Mouse (Mus musculus) limb, embryonic 11.5 days (tissue): Measurements from ENCODE around the gene Tef. TPM values are rescaled to one million over a fixed set of nuclear protein-coding genes. Genes with fewer than 3 reads are reported as not detected.

Experiments
- ATAC-seq: fragments of 200-750 bp; cut with Nextera tagmentation; 2 replicates; pipeline ENCODE4 v1.8.0; 2017; ENCODE audit warnings: low read depth; ENCODE audit not compliant: insufficient number of reproducible peaks, low FRiP score, low TSS enrichment
- DNase-seq: peaks from one replicate; pipeline ENCODE4 v3.0.0-alpha.2; 2015; ENCODE audit warnings: low spot score
- H3K27ac ChIP-seq: fragments of 300-500 bp; sonication (generic); replicated peaks from 2 replicates; pipeline ENCODE4 v1.5.1; 2014; ENCODE audit warnings: low read depth, mild to moderate bottlenecking, low read length
- H3K27me3 ChIP-seq: fragments of 300-500 bp; sonication (generic); 2 replicates; pipeline ENCODE4 v1.6.1; 2014; ENCODE audit warnings: mild to moderate bottlenecking, low read length, mixed read lengths; ENCODE audit not compliant: control insufficient read depth, insufficient read depth
- H3K36me3 ChIP-seq: fragments of 300-500 bp; sonication (generic); 2 replicates; pipeline ENCODE4 v1.6.1; 2014; ENCODE audit warnings: mild to moderate bottlenecking, low read length, moderate library complexity, mixed read lengths; ENCODE audit not compliant: control insufficient read depth, insufficient read depth
- H3K4me1 ChIP-seq: fragments of 300-500 bp; sonication (generic); 2 replicates; pipeline ENCODE4 v1.6.1; 2014; ENCODE audit warnings: low read length, mixed read lengths; ENCODE audit not compliant: control insufficient read depth, insufficient read depth
- H3K4me2 ChIP-seq: fragments of 300-500 bp; sonication (generic); 2 replicates; pipeline ENCODE4 v1.6.1; 2014; ENCODE audit warnings: low read depth, mild to moderate bottlenecking, moderate library complexity; ENCODE audit not compliant: severe bottlenecking
- H3K4me3 ChIP-seq: fragments of 300-500 bp; sonication (generic); 2 replicates; pipeline ENCODE4 v1.5.1; 2014; ENCODE audit warnings: low read depth, low read length
- H3K9ac ChIP-seq: fragments of 300-500 bp; sonication (generic); 2 replicates; pipeline ENCODE4 v1.6.1; 2014; ENCODE audit warnings: mild to moderate bottlenecking, low read length
- H3K9me3 ChIP-seq: fragments of 300-500 bp; sonication (generic); 2 replicates; pipeline ENCODE4 v1.6.1; 2016; ENCODE audit warnings: low read length; ENCODE audit not compliant: control insufficient read depth
- WGBS: fragments of 180-500 bp; shearing (Covaris S2); extraction: QIAGEN DNeasy Blood & Tissue Kit; methylation state at CpG from one replicate; pipeline ENCODE4 v1.1.7; 2014; 5-methylcytosine and 5-hydroxymethylcytosine counted together
- polyA plus RNA-seq: library from polyadenylated mRNA; unstranded; fragments of >200 nt; fragmentation: Nextera tagmentation; extraction: Ambion mirVana; gene quantifications from 2 replicates; pipeline ENCODE4 v1.2.1, GENCODE M21; 2014

Gene Tef
- polyA plus RNA-seq, 1 experiment from 2014 or later = 14.6 TPM

GRCm38 (mm10) chr15:81852411-81853000, 50.3 kb downstream of the Tef start:
- DNase-seq = no peak
- H3K27me3 ChIP-seq = no peaks in the 10 kb centered on the region
- no peak for ATAC-seq
- no peaks in the 10 kb centered on the region for H3K4me1 ChIP-seq
- WGBS = 94% methylated on average over 9 of the region's 9 CpGs
- no peaks in the 10 kb centered on the region for H3K9me3 ChIP-seq
- H3K4me3 ChIP-seq = no peak overlapping the region
- peaks cover 17% of the 10 kb centered on the region; the same call in 1 of the 2 replicates for H3K36me3 ChIP-seq
- no peak overlapping the region for H3K9ac ChIP-seq
- no peak overlapping the region for H3K4me2 ChIP-seq
- no peak overlapping the region for H3K27ac ChIP-seq

- no peaks in the 10 kb centered on the region for H3K27me3 ChIP-seq
- no peak overlapping the region for H3K9ac ChIP-seq
- no peak overlapping the region for H3K4me2 ChIP-seq
- DNase-seq = no peak
- WGBS = 91% methylated on average over 7 of the region's 7 CpGs
- no peak for ATAC-seq
- H3K4me3 ChIP-seq = no peak overlapping the region
- H3K36me3 ChIP-seq = peaks cover 14% of the 10 kb centered on the region; the same call in 1 of the 2 replicates
- no peaks in the 10 kb centered on the region for H3K9me3 ChIP-seq
- no peak overlapping the region for H3K27ac ChIP-seq
- H3K4me1 ChIP-seq = no peaks in the 10 kb centered on the region
These were observed 50.9 kb downstream of the Tef start for GRCm38 (mm10) chr15:81853081-81853480.

DNA sequence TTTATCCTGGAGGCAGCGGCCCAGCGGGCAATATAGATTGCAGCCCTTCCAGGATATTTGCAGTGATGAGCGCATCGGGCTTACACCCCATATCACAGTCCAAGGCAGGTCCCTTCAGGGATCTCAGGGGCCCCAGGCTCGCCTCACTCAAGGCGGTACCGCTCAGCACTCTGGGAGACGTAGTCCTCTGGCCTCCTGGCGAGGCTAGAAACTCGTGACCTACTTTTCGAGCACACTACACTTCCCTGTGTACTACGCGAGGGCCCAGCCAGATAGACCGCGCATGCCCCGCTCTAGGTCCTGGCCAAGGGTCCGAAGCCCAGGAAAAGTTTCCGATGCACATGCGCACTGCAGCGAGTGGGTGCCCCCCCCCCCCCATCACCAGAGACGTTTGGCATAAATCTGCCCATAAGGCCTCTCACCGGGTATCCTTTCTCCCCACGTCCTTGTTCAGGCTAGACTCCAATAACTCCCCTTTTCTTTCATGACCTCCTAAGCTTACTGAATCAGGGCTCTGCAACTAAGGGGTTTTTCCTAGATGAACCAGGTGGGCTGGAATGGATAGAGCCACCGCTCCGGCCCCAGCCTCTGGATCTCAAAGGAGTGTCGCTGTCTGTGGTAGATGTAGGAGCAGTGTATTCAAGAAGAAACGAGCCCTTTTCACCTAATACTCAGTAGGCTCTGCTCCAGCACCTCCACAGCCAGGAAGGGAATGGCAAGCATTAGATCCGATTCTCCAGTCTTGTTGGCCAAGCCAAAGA, 54.0 kb downstream of the Tef start:
- Histone ChIP-seq H3K4me1 (no peaks in the 10 kb centered on the region), H3K9ac (peak overlapping the region; percentile 74), H3K4me3 (peak overlapping the region; percentile 94), H3K9me3 (no peaks in the 10 kb centered on the region), H3K27ac (no peak overlapping the region), H3K27me3 (no peaks in the 10 kb centered on the region), H3K36me3 (peaks cover 3% of the 10 kb centered on the region; the same call in 1 of the 2 replicates), H3K4me2 (peak overlapping the region; percentile 53)
- 1% methylated on average over 28 of the region's 28 CpGs for WGBS
- ATAC-seq = peak; percentile 83
- peak; percentile 86 for DNase-seq

- H3K4me2 ChIP-seq = peak overlapping the region; percentile 53
- H3K27me3 ChIP-seq = no peaks in the 10 kb centered on the region
- under 1% methylated on average over 14 of the region's 14 CpGs for WGBS
- ATAC-seq (no peak), DNase-seq (peak; percentile 37)
- peak overlapping the region; percentile 74 for H3K9ac ChIP-seq
- H3K36me3 ChIP-seq = no peaks in the 10 kb centered on the region; the same call in 1 of the 2 replicates
- 0 out of 2 replicates have a peak overlapping the region, but pooled peaks have one; percentile 16 for H3K27ac ChIP-seq
- no peaks in the 10 kb centered on the region for H3K9me3 ChIP-seq
- H3K4me3 ChIP-seq = peak overlapping the region; percentile 94
- H3K4me1 ChIP-seq = no peaks in the 10 kb centered on the region
These were observed 54.9 kb downstream of the Tef start for GRCm38 (mm10) chr15:81856938-81857723.

DNA sequence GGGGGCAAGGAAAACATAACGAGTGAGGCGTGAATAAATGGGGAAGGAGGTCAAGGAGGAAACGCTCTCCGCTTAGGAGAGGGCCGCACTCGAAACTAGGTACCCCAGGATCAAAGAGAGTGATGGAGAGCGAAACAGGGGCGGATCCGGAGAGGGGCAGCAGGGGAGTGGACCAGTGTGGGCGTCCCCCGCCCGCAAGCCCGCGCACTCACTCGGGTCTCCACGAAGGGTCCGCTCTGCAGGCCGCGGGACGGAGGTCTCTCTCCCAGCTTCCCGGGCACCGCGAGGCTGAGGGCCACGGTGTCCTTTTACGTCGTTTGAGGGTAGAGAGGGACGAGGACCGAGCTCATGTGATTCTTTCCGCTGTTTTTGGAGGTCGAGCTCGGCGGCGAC, 55.5 kb downstream of the Tef start:
- ATAC-seq = no peak
- no peaks in the 10 kb centered on the region; the same call in 1 of the 2 replicates for H3K36me3 ChIP-seq
- DNase-seq = peak; percentile 76
- 0% methylated on average over 33 of the region's 33 CpGs for WGBS
- H3K4me2 ChIP-seq = peak overlapping the region; percentile 53
- peak overlapping the region; percentile 94 for H3K4me3 ChIP-seq
- peak overlapping the region; percentile 66 for H3K27ac ChIP-seq
- no peaks in the 10 kb centered on the region for H3K4me1 ChIP-seq
- peak overlapping the region; percentile 74 for H3K9ac ChIP-seq
- no peaks in the 10 kb centered on the region for H3K27me3 ChIP-seq
- H3K9me3 ChIP-seq = no peaks in the 10 kb centered on the region

DNA sequence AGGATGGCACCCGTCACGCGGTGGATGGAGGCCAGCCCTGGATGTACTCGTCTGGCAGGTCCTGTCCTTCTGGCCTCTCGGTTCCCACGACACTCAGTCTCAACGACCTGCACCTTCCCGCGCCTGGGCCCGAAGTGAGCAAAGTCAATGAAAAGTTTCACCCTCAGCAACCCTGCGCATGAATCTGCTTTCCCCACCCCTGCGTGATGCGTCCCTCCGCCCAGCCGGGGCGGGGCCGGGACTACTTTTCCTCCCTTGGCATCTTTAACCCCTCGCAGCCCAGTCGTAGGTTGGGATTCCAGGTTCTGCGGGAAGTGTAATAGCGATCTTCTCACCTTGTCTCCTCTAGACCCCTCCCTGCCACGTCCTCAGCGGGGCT, 55.9 kb downstream of the Tef start:
- H3K4me3 ChIP-seq = peak overlapping the region; percentile 94
- no peaks in the 10 kb centered on the region for H3K27me3 ChIP-seq
- H3K9ac ChIP-seq = peak overlapping the region; percentile 74
- H3K4me1 ChIP-seq = no peaks in the 10 kb centered on the region
- WGBS = under 1% methylated on average over 23 of the region's 23 CpGs
- no peaks in the 10 kb centered on the region for H3K36me3 ChIP-seq
- ATAC-seq (peak; percentile 52), DNase-seq (peak; percentile 97)
- H3K9me3 ChIP-seq = no peaks in the 10 kb centered on the region
- peak overlapping the region; percentile 53 for H3K4me2 ChIP-seq
- H3K27ac ChIP-seq = peak overlapping the region; percentile 66

GRCm38 (mm10) chr15:81858517-81859329, 56.5 kb downstream of the Tef start, which contains the start of gene Tob2:
Gene Tob2 (minus strand): TSS chr15:81858796.
- Histone ChIP-seq H3K9ac (peak within 1 kb of the TSS; percentile 74), H3K27me3 (no peaks in the 10 kb centered on the region), H3K4me2 (peak within 1 kb of the TSS; percentile 53), H3K36me3 (no peaks in the 10 kb centered on the region), H3K27ac (peak within 1 kb of the TSS; percentile 66), H3K4me3 (peak within 1 kb of the TSS; percentile 94), H3K4me1 (no peaks in the 10 kb centered on the region), H3K9me3 (no peaks in the 10 kb centered on the region)
- under 1% methylated on average over 44 of the region's 44 CpGs for WGBS
- peak; percentile 7; the same call in 1 of the 2 replicates for ATAC-seq
- peak; percentile 67 for DNase-seq
